Mouse (Mus musculus): ENCODE results near the gene Irf8. TPM values are rescaled to one million over a fixed set of nuclear protein-coding genes. Genes with fewer than 3 reads are reported as not detected.

The Irf8 gene
- polyA plus RNA-seq, 1 experiment: 124 TPM

DNA sequence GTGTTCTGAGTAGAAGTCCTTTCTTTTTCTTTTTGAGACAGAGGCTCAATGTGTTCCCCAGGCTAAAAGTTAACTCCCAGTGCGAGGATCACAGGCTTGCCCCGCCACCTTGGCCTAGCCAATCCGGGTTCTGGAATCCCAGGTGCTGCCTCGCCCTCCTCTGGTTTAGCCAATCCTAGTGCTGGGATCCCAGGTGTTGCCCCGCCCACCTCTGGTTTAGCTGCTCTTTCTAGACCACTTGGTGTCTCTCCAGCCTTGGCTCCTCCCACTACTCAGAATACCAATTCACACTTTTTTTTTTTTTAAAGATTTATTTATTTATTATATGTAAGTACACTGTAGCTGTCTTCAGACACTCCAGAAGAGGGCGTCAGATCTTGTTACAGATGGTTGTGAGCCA is 4.1 kb upstream of the Irf8 start:
- TF ChIP-seq CTCF (IDR thresholded peaks at IDR 0.05; ENCODE audit: extremely low read depth, insufficient read length, insufficient replicate concordance, low read depth, low read length) (no peak), POLR2A (IDR thresholded peaks at IDR 0.05; ENCODE audit: low read depth, low read length) (no peak)
- no peak overlapping the region for H3K4me3 ChIP-seq (ENCODE audit: low read depth, low read length)
- no peaks in the 10 kb centered on the region for H3K36me3 ChIP-seq (ENCODE audit: control insufficient read depth, insufficient read depth, low read length)
- WGBS: 83% methylated on average over 6 of the region's 6 CpGs
- no peak overlapping the region for H3K27ac ChIP-seq (ENCODE audit: insufficient read depth, low read depth, low read length)
- H3K4me1 ChIP-seq (ENCODE audit: control insufficient read depth, insufficient read depth, insufficient read length, low read length): peaks cover 26% of the 10 kb centered on the region
- no peaks in the 10 kb centered on the region for H3K27me3 ChIP-seq (ENCODE audit: control insufficient read depth, insufficient read depth, low read length)

DNA sequence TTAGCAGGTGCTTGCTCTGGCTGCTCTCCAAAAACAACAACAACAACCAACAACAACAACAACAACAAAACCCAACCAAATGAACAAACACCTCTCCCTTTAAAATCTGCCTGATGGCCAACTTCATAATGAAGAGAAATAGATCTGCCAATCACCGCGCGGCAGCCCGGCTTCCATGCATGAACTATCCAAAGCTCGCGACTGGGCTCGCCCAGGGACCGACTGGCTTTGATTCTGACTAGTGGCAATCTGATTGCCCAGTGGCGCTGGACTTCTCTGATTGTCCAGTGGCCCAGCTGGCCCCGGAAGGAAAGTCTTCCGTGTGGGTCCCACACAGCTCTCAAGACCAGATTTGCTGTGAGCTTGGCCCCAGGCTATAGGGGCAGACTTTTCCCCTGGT is 328 bp downstream of the Irf8 start:
- WGBS: under 1% methylated on average over 11 of the region's 11 CpGs
- Histone ChIP-seq H3K4me3 (ENCODE audit: low read depth, low read length) (peak overlapping the region; percentile 85), H3K36me3 (ENCODE audit: control insufficient read depth, insufficient read depth, low read length) (peaks cover 19% of the 10 kb centered on the region), H3K27ac (ENCODE audit: insufficient read depth, low read depth, low read length) (peak overlapping the region; percentile 97), H3K27me3 (ENCODE audit: control insufficient read depth, insufficient read depth, low read length) (no peaks in the 10 kb centered on the region), H3K4me1 (ENCODE audit: control insufficient read depth, insufficient read depth, insufficient read length, low read length) (peaks cover 16% of the 10 kb centered on the region)
- no peak for TF ChIP-seq CTCF (IDR thresholded peaks at IDR 0.05; ENCODE audit: extremely low read depth, insufficient read length, insufficient replicate concordance, low read depth, low read length)
- TF ChIP-seq POLR2A (IDR thresholded peaks at IDR 0.05; ENCODE audit: low read depth, low read length): no peak

DNA sequence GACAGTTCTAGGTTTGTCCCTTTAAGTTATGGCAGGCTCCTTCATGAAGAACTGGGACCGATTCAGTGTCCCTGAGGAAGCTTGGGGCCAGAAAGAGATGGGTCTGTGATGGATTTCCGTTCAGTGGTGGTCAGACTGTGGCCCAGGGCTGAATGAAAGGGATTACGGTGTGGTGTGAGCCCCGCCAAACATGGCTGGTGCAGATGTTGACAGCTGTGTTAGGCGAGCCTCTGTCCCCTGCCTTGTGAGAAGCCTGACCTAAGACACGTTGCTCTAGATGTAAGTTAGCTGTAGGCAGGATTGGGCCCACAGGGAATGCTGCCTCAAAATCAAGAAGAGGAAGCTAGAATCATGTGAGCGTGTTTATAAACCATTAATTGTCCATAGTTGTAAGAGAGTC is 1.0 kb downstream of the Irf8 start:
- Histone ChIP-seq H3K27ac (ENCODE audit: insufficient read depth, low read depth, low read length) (peak overlapping the region; percentile 97), H3K4me1 (ENCODE audit: control insufficient read depth, insufficient read depth, insufficient read length, low read length) (peaks cover 21% of the 10 kb centered on the region), H3K4me3 (ENCODE audit: low read depth, low read length) (peak overlapping the region; percentile 85), H3K27me3 (ENCODE audit: control insufficient read depth, insufficient read depth, low read length) (no peaks in the 10 kb centered on the region), H3K36me3 (ENCODE audit: control insufficient read depth, insufficient read depth, low read length) (peaks cover 26% of the 10 kb centered on the region)
- WGBS: 17% methylated on average over 7 of the region's 7 CpGs
- TF ChIP-seq CTCF (IDR thresholded peaks at IDR 0.05; ENCODE audit: extremely low read depth, insufficient read length, insufficient replicate concordance, low read depth, low read length): no peak
- no peak for TF ChIP-seq POLR2A (IDR thresholded peaks at IDR 0.05; ENCODE audit: low read depth, low read length)

DNA sequence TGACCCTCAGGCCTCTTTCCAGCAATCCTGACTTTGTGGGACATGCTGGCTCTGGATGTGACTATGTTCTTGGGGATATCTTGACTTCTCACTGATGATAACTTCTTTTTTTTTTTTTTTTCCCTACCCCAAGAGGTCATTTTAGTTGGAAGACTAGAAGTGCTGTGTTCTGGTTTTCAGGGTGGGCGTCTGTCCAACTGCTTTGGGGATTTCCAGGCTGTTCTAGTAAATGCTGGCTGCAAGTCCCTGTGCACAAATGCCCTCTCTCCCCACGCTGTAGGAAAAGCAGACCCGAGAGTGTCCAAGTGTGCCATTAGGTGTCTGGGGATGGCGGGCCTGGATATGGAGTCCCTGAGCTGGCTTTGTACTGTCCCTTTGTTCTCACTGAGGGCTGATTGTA is 2.6 kb downstream of the Irf8 start:
- Histone ChIP-seq H3K4me1 (ENCODE audit: control insufficient read depth, insufficient read depth, insufficient read length, low read length) (peaks cover 30% of the 10 kb centered on the region), H3K36me3 (ENCODE audit: control insufficient read depth, insufficient read depth, low read length) (peaks cover 40% of the 10 kb centered on the region), H3K27me3 (ENCODE audit: control insufficient read depth, insufficient read depth, low read length) (no peaks in the 10 kb centered on the region), H3K27ac (ENCODE audit: insufficient read depth, low read depth, low read length) (peak overlapping the region; percentile 97), H3K4me3 (ENCODE audit: low read depth, low read length) (peak overlapping the region; percentile 85)
- 20% methylated on average over 4 of the region's 4 CpGs for WGBS
- TF ChIP-seq POLR2A (IDR thresholded peaks at IDR 0.05; ENCODE audit: low read depth, low read length): no peak
- TF ChIP-seq CTCF (IDR thresholded peaks at IDR 0.05; ENCODE audit: extremely low read depth, insufficient read length, insufficient replicate concordance, low read depth, low read length): no peak

- peak; percentile 46; the same call in 1 of the 2 replicates for TF ChIP-seq POLR2A (IDR thresholded peaks at IDR 0.05; ENCODE audit: low read depth, low read length)
- TF ChIP-seq CTCF (IDR thresholded peaks at IDR 0.05; ENCODE audit: extremely low read depth, insufficient read length, insufficient replicate concordance, low read depth, low read length): no peak
- peak overlapping the region; percentile 97 for H3K27ac ChIP-seq (ENCODE audit: insufficient read depth, low read depth, low read length)
- WGBS: 11% methylated on average over 15 of the region's 15 CpGs
- H3K36me3 ChIP-seq (ENCODE audit: control insufficient read depth, insufficient read depth, low read length): peaks cover 47% of the 10 kb centered on the region
- H3K4me1 ChIP-seq (ENCODE audit: control insufficient read depth, insufficient read depth, insufficient read length, low read length): peaks cover 38% of the 10 kb centered on the region
- H3K27me3 ChIP-seq (ENCODE audit: control insufficient read depth, insufficient read depth, low read length): no peaks in the 10 kb centered on the region
- H3K4me3 ChIP-seq (ENCODE audit: low read depth, low read length): peak overlapping the region; percentile 85
Measured at GRCm38 (mm10) chr8:120739526-120739925, 3.4 kb downstream of the Irf8 start.

DNA sequence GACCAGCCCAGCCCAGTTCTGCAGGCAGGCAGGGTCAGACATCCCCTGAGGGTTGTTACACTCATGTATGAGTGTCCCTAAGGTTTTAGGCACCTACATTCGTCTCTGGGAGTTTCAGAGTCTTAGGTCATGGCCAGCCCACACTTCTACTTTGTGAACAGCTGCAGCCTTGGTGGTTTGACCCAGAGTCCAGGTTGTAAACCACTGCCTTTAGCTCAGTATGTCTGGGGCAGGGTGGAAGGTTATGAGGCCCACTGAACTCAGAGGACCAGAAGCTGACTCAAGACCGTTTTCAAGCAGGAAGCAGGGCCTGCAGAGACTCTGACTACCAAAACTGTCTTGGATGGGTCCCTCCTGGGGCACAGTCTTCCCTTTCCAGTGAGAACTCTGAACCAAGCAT is 4.4 kb downstream of the Irf8 start:
- TF ChIP-seq CTCF (IDR thresholded peaks at IDR 0.05; ENCODE audit: extremely low read depth, insufficient read length, insufficient replicate concordance, low read depth, low read length): no peak
- TF ChIP-seq POLR2A (IDR thresholded peaks at IDR 0.05; ENCODE audit: low read depth, low read length): no peak
- peak overlapping the region; percentile 97 for H3K27ac ChIP-seq (ENCODE audit: insufficient read depth, low read depth, low read length)
- no peaks in the 10 kb centered on the region for H3K27me3 ChIP-seq (ENCODE audit: control insufficient read depth, insufficient read depth, low read length)
- H3K36me3 ChIP-seq (ENCODE audit: control insufficient read depth, insufficient read depth, low read length): peaks cover 57% of the 10 kb centered on the region
- H3K4me1 ChIP-seq (ENCODE audit: control insufficient read depth, insufficient read depth, insufficient read length, low read length): peaks cover 43% of the 10 kb centered on the region
- peak overlapping the region; percentile 85 for H3K4me3 ChIP-seq (ENCODE audit: low read depth, low read length)
- WGBS: 18% methylated on average over 2 of the region's 2 CpGs

GRCm38 (mm10) chr8:120741001-120741400 is 4.8 kb downstream of the Irf8 start:
- peak overlapping the region; percentile 97 for H3K27ac ChIP-seq (ENCODE audit: insufficient read depth, low read depth, low read length)
- peaks cover 61% of the 10 kb centered on the region for H3K36me3 ChIP-seq (ENCODE audit: control insufficient read depth, insufficient read depth, low read length)
- no peaks in the 10 kb centered on the region for H3K27me3 ChIP-seq (ENCODE audit: control insufficient read depth, insufficient read depth, low read length)
- WGBS: 82% methylated on average over 17 of the region's 17 CpGs
- TF ChIP-seq POLR2A (IDR thresholded peaks at IDR 0.05; ENCODE audit: low read depth, low read length) (no peak), CTCF (IDR thresholded peaks at IDR 0.05; ENCODE audit: extremely low read depth, insufficient read length, insufficient replicate concordance, low read depth, low read length) (no peak)
- peaks cover 46% of the 10 kb centered on the region for H3K4me1 ChIP-seq (ENCODE audit: control insufficient read depth, insufficient read depth, insufficient read length, low read length)
- peak overlapping the region; percentile 85; the same call in 1 of the 2 replicates for H3K4me3 ChIP-seq (ENCODE audit: low read depth, low read length)
